Mouse (Mus musculus): ENCODE data around the gene Cib4. TPM values are rescaled to one million over a fixed set of nuclear protein-coding genes. Genes with fewer than 3 reads are reported as not detected.

Gene Cib4
- polyA plus RNA-seq, 1 experiment = not detected

- Histone ChIP-seq H3K4me3 (ENCODE audit: control insufficient read depth, insufficient read depth, low read length) (no peak overlapping the region), H3K4me1 (replicated peaks; ENCODE audit: control insufficient read depth, insufficient read depth, low read length) (no peaks in the 10 kb centered on the region), H3K27ac (ENCODE audit: control insufficient read depth, insufficient read depth, low read length) (no peak overlapping the region), H3K36me3 (ENCODE audit: control insufficient read depth, insufficient read depth, low read length) (no peaks in the 10 kb centered on the region), H3K27me3 (ENCODE audit: control insufficient read depth, insufficient read depth, low read length) (peaks cover 3% of the 10 kb centered on the region; the same call in 1 of the 2 replicates)
- DNase-seq = no peak
- 43% methylated on average over 2 of the region's 2 CpGs for WGBS
- TF ChIP-seq POLR2A (IDR thresholded peaks at IDR 0.05; ENCODE audit: control insufficient read depth, extremely low read depth, insufficient read depth, low read length, poor library complexity) (no peak), CTCF (IDR thresholded peaks at IDR 0.05; ENCODE audit: borderline replicate concordance, control insufficient read depth, extremely low read depth, insufficient read depth, low read length, poor library complexity) (no peak)
Observed at GRCm38 (mm10) chr5:30587101-30587500, 41.5 kb upstream of the Cib4 start.

GRCm38 (mm10) chr5:30586616-30587015, 41.0 kb upstream of the Cib4 start:
- H3K4me1 ChIP-seq (replicated peaks; ENCODE audit: control insufficient read depth, insufficient read depth, low read length) = no peaks in the 10 kb centered on the region
- WGBS = 85% methylated on average over 3 of the region's 3 CpGs
- DNase-seq = no peak
- H3K36me3 ChIP-seq (ENCODE audit: control insufficient read depth, insufficient read depth, low read length) = no peaks in the 10 kb centered on the region
- no peak overlapping the region for H3K27ac ChIP-seq (ENCODE audit: control insufficient read depth, insufficient read depth, low read length)
- TF ChIP-seq CTCF (IDR thresholded peaks at IDR 0.05; ENCODE audit: borderline replicate concordance, control insufficient read depth, extremely low read depth, insufficient read depth, low read length, poor library complexity) (no peak), POLR2A (IDR thresholded peaks at IDR 0.05; ENCODE audit: control insufficient read depth, extremely low read depth, insufficient read depth, low read length, poor library complexity) (no peak)
- H3K4me3 ChIP-seq (ENCODE audit: control insufficient read depth, insufficient read depth, low read length) = no peak overlapping the region
- H3K27me3 ChIP-seq (ENCODE audit: control insufficient read depth, insufficient read depth, low read length) = peaks cover 3% of the 10 kb centered on the region; the same call in 1 of the 2 replicates

DNA sequence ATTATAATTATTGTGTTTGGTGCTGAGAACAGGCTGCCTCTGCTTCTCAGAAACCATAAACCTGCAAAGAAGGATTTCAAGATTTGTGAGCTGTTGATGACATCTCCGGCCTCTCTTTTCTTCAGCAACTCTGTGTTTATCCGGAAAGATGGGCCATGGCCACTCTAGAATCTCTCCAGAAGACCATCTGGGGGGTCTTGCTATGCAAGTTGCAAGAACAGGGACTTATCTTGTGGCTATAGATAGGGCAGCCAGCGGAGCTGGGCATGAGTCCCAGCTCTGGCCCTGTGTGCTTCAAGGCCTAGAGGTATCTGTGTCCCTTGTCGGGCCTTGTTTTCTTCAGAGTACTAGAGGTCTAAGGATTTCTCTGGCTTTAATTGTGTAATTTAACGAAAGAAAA, 36.4 kb upstream of the Cib4 start:
- Histone ChIP-seq H3K27ac (ENCODE audit: control insufficient read depth, insufficient read depth, low read length) (no peak overlapping the region), H3K4me1 (replicated peaks; ENCODE audit: control insufficient read depth, insufficient read depth, low read length) (no peaks in the 10 kb centered on the region), H3K36me3 (ENCODE audit: control insufficient read depth, insufficient read depth, low read length) (no peaks in the 10 kb centered on the region), H3K27me3 (ENCODE audit: control insufficient read depth, insufficient read depth, low read length) (no peaks in the 10 kb centered on the region), H3K4me3 (ENCODE audit: control insufficient read depth, insufficient read depth, low read length) (no peak overlapping the region)
- WGBS = 95% methylated on average over 5 of the region's 5 CpGs
- TF ChIP-seq CTCF (IDR thresholded peaks at IDR 0.05; ENCODE audit: borderline replicate concordance, control insufficient read depth, extremely low read depth, insufficient read depth, low read length, poor library complexity) (no peak), POLR2A (IDR thresholded peaks at IDR 0.05; ENCODE audit: control insufficient read depth, extremely low read depth, insufficient read depth, low read length, poor library complexity) (no peak)
- DNase-seq = no peak

- WGBS = 72% methylated on average over 6 of the region's 6 CpGs
Observed at GRCm38 (mm10) chr5:30580725-30581124, 35.1 kb upstream of the Cib4 start.

DNA sequence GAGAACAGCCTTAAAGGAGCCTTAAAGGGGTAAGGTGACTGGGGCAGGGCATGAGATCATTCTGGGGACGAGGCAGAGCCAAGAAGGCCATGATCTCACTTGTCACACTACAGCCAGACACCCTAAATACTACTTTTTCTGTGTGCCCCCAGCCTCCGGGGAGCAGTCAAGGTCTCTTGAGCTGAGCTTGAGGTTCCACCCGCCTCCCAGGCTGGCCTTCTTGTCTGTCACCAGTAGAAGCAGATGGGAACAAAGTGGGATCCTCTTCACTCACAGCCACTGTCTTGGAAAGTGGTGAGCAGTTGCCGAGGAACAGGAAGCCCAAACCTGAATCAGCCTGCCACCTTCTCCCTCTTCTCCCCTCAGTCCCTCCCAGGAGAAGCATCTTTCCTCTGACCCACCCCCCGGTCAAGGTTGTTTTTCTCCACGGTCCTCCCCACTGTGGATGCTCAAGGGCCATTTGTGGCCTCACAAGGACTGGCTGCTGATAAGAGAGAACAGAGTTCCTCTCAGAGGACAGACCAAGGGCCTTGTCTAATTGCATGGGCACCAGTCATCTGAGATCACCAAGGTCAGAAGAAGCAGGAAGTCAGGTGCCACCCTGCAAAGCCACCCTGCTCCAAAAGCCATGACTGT, 32.9 kb upstream of the Cib4 start:
- H3K27me3 ChIP-seq (ENCODE audit: control insufficient read depth, insufficient read depth, low read length) = no peaks in the 10 kb centered on the region
- no peak for DNase-seq

More at GRCm38 (mm10) chr5:30580725-30581124, 35.1 kb upstream of the Cib4 start:
- no peaks in the 10 kb centered on the region for H3K36me3 ChIP-seq (ENCODE audit: control insufficient read depth, insufficient read depth, low read length)
- H3K27me3 ChIP-seq (ENCODE audit: control insufficient read depth, insufficient read depth, low read length) = no peaks in the 10 kb centered on the region
- no peaks in the 10 kb centered on the region for H3K4me1 ChIP-seq (replicated peaks; ENCODE audit: control insufficient read depth, insufficient read depth, low read length)
- no peak overlapping the region for H3K4me3 ChIP-seq (ENCODE audit: control insufficient read depth, insufficient read depth, low read length)
- H3K27ac ChIP-seq (ENCODE audit: control insufficient read depth, insufficient read depth, low read length) = no peak overlapping the region
- DNase-seq = no peak
- TF ChIP-seq POLR2A (IDR thresholded peaks at IDR 0.05; ENCODE audit: control insufficient read depth, extremely low read depth, insufficient read depth, low read length, poor library complexity) (no peak), CTCF (IDR thresholded peaks at IDR 0.05; ENCODE audit: borderline replicate concordance, control insufficient read depth, extremely low read depth, insufficient read depth, low read length, poor library complexity) (no peak)

DNA sequence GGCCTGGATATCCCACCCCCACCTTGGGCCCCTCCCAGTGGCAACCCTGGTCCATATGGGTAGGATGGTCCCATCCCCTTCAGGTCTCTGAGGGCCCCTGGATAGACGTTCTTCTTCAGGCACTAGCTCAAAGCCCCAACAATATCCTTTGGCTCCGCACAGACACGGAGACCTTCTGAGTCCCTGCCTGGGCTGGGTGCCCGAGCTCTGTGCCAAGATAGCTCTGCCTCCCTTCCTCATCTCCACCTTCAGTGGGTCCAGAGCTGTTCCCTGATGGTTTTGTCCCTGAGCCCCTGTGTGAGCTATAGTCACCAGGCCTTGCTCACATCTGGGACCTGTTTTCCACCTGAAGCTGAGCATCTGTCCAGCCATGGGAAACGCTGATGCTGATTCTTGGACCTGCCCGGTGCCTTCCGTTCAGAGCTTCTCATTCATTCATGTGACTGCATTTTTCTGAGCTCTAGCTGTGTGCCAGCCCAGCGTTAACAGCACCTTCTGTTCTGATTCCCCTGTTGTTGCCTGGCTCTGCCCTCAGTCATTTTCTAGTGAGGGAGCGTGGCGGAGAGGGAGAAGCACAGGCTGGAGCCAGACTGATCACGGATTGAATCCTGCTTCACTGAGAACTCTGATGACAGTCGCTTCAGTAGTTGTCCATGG, 32.1 kb upstream of the Cib4 start:
- Histone ChIP-seq H3K27ac (ENCODE audit: control insufficient read depth, insufficient read depth, low read length) (no peak overlapping the region), H3K27me3 (ENCODE audit: control insufficient read depth, insufficient read depth, low read length) (no peaks in the 10 kb centered on the region), H3K36me3 (ENCODE audit: control insufficient read depth, insufficient read depth, low read length) (no peaks in the 10 kb centered on the region), H3K4me1 (replicated peaks; ENCODE audit: control insufficient read depth, insufficient read depth, low read length) (no peaks in the 10 kb centered on the region), H3K4me3 (ENCODE audit: control insufficient read depth, insufficient read depth, low read length) (no peak overlapping the region)
- DNase-seq = no peak
- 88% methylated on average over 12 of the region's 12 CpGs for WGBS
- TF ChIP-seq POLR2A (IDR thresholded peaks at IDR 0.05; ENCODE audit: control insufficient read depth, extremely low read depth, insufficient read depth, low read length, poor library complexity) (no peak), CTCF (IDR thresholded peaks at IDR 0.05; ENCODE audit: borderline replicate concordance, control insufficient read depth, extremely low read depth, insufficient read depth, low read length, poor library complexity) (no peak)

More for the DNA sequence above, 32.9 kb upstream of the Cib4 start:
- no peak overlapping the region for H3K27ac ChIP-seq (ENCODE audit: control insufficient read depth, insufficient read depth, low read length)
- H3K4me3 ChIP-seq (ENCODE audit: control insufficient read depth, insufficient read depth, low read length) = no peak overlapping the region
- no peaks in the 10 kb centered on the region for H3K4me1 ChIP-seq (replicated peaks; ENCODE audit: control insufficient read depth, insufficient read depth, low read length)
- TF ChIP-seq CTCF (IDR thresholded peaks at IDR 0.05; ENCODE audit: borderline replicate concordance, control insufficient read depth, extremely low read depth, insufficient read depth, low read length, poor library complexity) (no peak), POLR2A (IDR thresholded peaks at IDR 0.05; ENCODE audit: control insufficient read depth, extremely low read depth, insufficient read depth, low read length, poor library complexity) (no peak)
- 81% methylated on average over 6 of the region's 6 CpGs for WGBS
- no peaks in the 10 kb centered on the region for H3K36me3 ChIP-seq (ENCODE audit: control insufficient read depth, insufficient read depth, low read length)

Measured in thymus, adult 2 months (tissue).